Mouse (Mus musculus) embryonic facial prominence, embryonic 10.5 days (tissue): ENCODE data around the gene Zfp109. TPM values are rescaled to one million over a fixed set of nuclear protein-coding genes. Genes with fewer than 3 reads are reported as not detected.
"Not testable (repeated sequence)": the region's sequence is repeated elsewhere in the genome, so short reads cannot be mapped to it uniquely, and the experiment has no call there.

Experiments used
- DNase-seq: peaks from one replicate; pipeline ENCODE4 v3.0.0-alpha.2; 2017; ENCODE audit warnings: low spot score
- H3K27ac ChIP-seq: fragments of 300-500 bp; sonication (generic); replicated peaks from 2 replicates; pipeline ENCODE4 v1.5.1; 2016; ENCODE audit warnings: mild to moderate bottlenecking
- H3K27me3 ChIP-seq: fragments of 300-500 bp; sonication (generic); replicated peaks from 2 replicates; pipeline ENCODE4 v1.6.1; 2016; ENCODE audit warnings: low read depth, mild to moderate bottlenecking; ENCODE audit not compliant: poor library complexity, severe bottlenecking
- H3K36me3 ChIP-seq: fragments of 300-500 bp; sonication (generic); replicated peaks from 2 replicates; pipeline ENCODE4 v1.6.1; 2016; ENCODE audit warnings: mild to moderate bottlenecking, moderate library complexity
- H3K4me1 ChIP-seq: fragments of 300-500 bp; sonication (generic); 2 replicates; pipeline ENCODE4 v1.6.1; 2016
- H3K4me3 ChIP-seq: fragments of 300-500 bp; sonication (generic); 2 replicates; pipeline ENCODE4 v1.5.1; 2016; ENCODE audit warnings: mild to moderate bottlenecking, moderate library complexity
- H3K9me3 ChIP-seq: fragments of 300-500 bp; sonication (generic); 2 replicates; pipeline ENCODE4 v1.6.1; 2016; ENCODE audit warnings: mild to moderate bottlenecking
- WGBS: fragments of 180-500 bp; shearing (Covaris S2); methylation state at CpG from one replicate; pipeline ENCODE4 v1.1.7; 2016; 5-methylcytosine and 5-hydroxymethylcytosine counted together
- polyA plus RNA-seq: library from polyadenylated mRNA; unstranded; fragments of >200 nt; fragmentation: Nextera tagmentation; extraction: Ambion mirVana; gene quantifications from 2 replicates; pipeline ENCODE4 v1.2.1, GENCODE M21; 2016

Gene Zfp109
- polyA plus RNA-seq, result 5.7 and 6.7 TPM in 2 replicates

GRCm38 (mm10) chr7:24237040-24237791 lies at the start of gene Zfp109:
Zfp109 (minus strand) TSS chr7:24237560.
- peak within 1 kb of the TSS; percentile 88 for H3K27ac ChIP-seq
- 6% methylated on average over 28 of the region's 28 CpGs for WGBS
- H3K9me3 ChIP-seq, result no peaks in the 10 kb centered on the region
- H3K27me3 ChIP-seq, result no peaks in the 10 kb centered on the region
- peaks cover 24% of the 10 kb centered on the region for H3K36me3 ChIP-seq
- peak within 1 kb of the TSS; percentile 82 for H3K4me3 ChIP-seq
- H3K4me1 ChIP-seq, result peaks cover 11% of the 10 kb centered on the region
- DNase-seq, result peak; percentile 75

GRCm38 (mm10) chr7:24286916-24287315 lies 49.6 kb upstream of the Zfp109 start:
- Histone ChIP-seq H3K36me3 (peaks cover 48% of the 10 kb centered on the region), H3K27me3 (no peaks in the 10 kb centered on the region), H3K4me3 (no peak overlapping the region), H3K9me3 (peaks cover 12% of the 10 kb centered on the region; the same call in 1 of the 2 replicates), H3K4me1 (no peaks in the 10 kb centered on the region), H3K27ac (no peak overlapping the region)
- 72% methylated on average over 4 of the region's 4 CpGs for WGBS
- peak; percentile 5 for DNase-seq

GRCm38 (mm10) chr7:24286090-24286489 lies 48.7 kb upstream of the Zfp109 start:
- H3K27me3 ChIP-seq, result no peaks in the 10 kb centered on the region
- 46% methylated on average over 4 of the region's 4 CpGs for WGBS

GRCm38 (mm10) chr7:24280858-24281145 lies 43.4 kb upstream of the Zfp109 start:
- H3K27me3 ChIP-seq, result no peaks in the 10 kb centered on the region
- H3K9me3 ChIP-seq, result peaks cover 7% of the 10 kb centered on the region; the same call in 1 of the 2 replicates
- peaks cover 7% of the 10 kb centered on the region; the same call in 1 of the 2 replicates for H3K4me1 ChIP-seq
- 47% methylated on average over 4 of the region's 4 CpGs for WGBS
- DNase-seq, result no peak
- H3K36me3 ChIP-seq, result peaks cover 17% of the 10 kb centered on the region
- H3K27ac ChIP-seq, result no peak overlapping the region
- no peak overlapping the region for H3K4me3 ChIP-seq

More at GRCm38 (mm10) chr7:24286090-24286489, 48.7 kb upstream of the Zfp109 start:
- DNase-seq, result peak; percentile 5
- Histone ChIP-seq H3K4me3 (no peak overlapping the region), H3K9me3 (peaks cover 4% of the 10 kb centered on the region; the same call in 1 of the 2 replicates), H3K27ac (no peak overlapping the region), H3K36me3 (peaks cover 40% of the 10 kb centered on the region), H3K4me1 (no peaks in the 10 kb centered on the region)

GRCm38 (mm10) chr7:24280031-24280857 lies 42.9 kb upstream of the Zfp109 start:
- Histone ChIP-seq H3K36me3 (peaks cover 23% of the 10 kb centered on the region), H3K4me3 (no peak overlapping the region), H3K27me3 (no peaks in the 10 kb centered on the region), H3K4me1 (peaks cover 7% of the 10 kb centered on the region; the same call in 1 of the 2 replicates), H3K27ac (no peak overlapping the region), H3K9me3 (peaks cover 8% of the 10 kb centered on the region; the same call in 1 of the 2 replicates)
- 53% methylated on average over 10 of the region's 10 CpGs for WGBS
- no peak for DNase-seq

GRCm38 (mm10) chr7:24278771-24279170 lies 41.4 kb upstream of the Zfp109 start:
- not testable (repeated sequence) for H3K4me1 ChIP-seq, H3K27ac ChIP-seq, H3K4me3 ChIP-seq, H3K27me3 ChIP-seq, DNase-seq
- WGBS, result 83% methylated on average over 3 of the region's 3 CpGs
- Histone ChIP-seq H3K36me3 (peaks cover 38% of the 10 kb centered on the region), H3K9me3 (peaks cover 14% of the 10 kb centered on the region; the same call in 1 of the 2 replicates)

GRCm38 (mm10) chr7:24274456-24274855 lies 37.1 kb upstream of the Zfp109 start:
- Histone ChIP-seq H3K4me3 (no peak overlapping the region), H3K27ac (no peak overlapping the region), H3K27me3 (no peaks in the 10 kb centered on the region), H3K4me1 (peaks cover 5% of the 10 kb centered on the region), H3K36me3 (peaks cover 49% of the 10 kb centered on the region), H3K9me3 (peaks cover 14% of the 10 kb centered on the region; the same call in 1 of the 2 replicates)
- no peak for DNase-seq
- 92% methylated on average over 4 of the region's 4 CpGs for WGBS

- H3K36me3 ChIP-seq, result peaks cover 35% of the 10 kb centered on the region
- 96% methylated on average over 6 of the region's 6 CpGs for WGBS
- H3K4me1 ChIP-seq, result peaks cover 5% of the 10 kb centered on the region
- 0 out of 2 replicates have a peak overlapping the region, but pooled peaks have one; percentile 64 for H3K4me3 ChIP-seq
- H3K27me3 ChIP-seq, result no peaks in the 10 kb centered on the region
- no peak for DNase-seq
- no peak overlapping the region for H3K27ac ChIP-seq
- 0 out of 2 replicates have a peak, but pooled peaks cover 7% of the 10 kb centered on the region for H3K9me3 ChIP-seq
Measured at GRCm38 (mm10) chr7:24271191-24271590, 33.8 kb upstream of the Zfp109 start.

GRCm38 (mm10) chr7:24270288-24270672 lies 32.9 kb upstream of the Zfp109 start, which contains the start of gene Zfp93:
Zfp93 (plus strand) TSS chr7:24270420.
- no peaks in the 10 kb centered on the region for H3K27me3 ChIP-seq
- H3K27ac ChIP-seq, result peak within 1 kb of the TSS; percentile 86
- peaks cover 26% of the 10 kb centered on the region for H3K36me3 ChIP-seq
- H3K9me3 ChIP-seq, result 0 out of 2 replicates have a peak, but pooled peaks cover 7% of the 10 kb centered on the region
- under 1% methylated on average over 12 of the region's 12 CpGs for whole genome bisulfite sequencing
- peak within 1 kb of the TSS; percentile 64 for H3K4me3 ChIP-seq
- peak; percentile 87 for DNase-seq
- peaks cover 5% of the 10 kb centered on the region for H3K4me1 ChIP-seq

GRCm38 (mm10) chr7:24269667-24270287 lies 32.4 kb upstream of the Zfp109 start:
- 36% methylated on average over 7 of the region's 7 CpGs for WGBS
- DNase-seq, result no peak
- H3K4me1 ChIP-seq, result peaks cover 5% of the 10 kb centered on the region
- H3K27ac ChIP-seq, result peak overlapping the region; percentile 86
- peak overlapping the region; percentile 64 for H3K4me3 ChIP-seq
- peaks cover 21% of the 10 kb centered on the region for H3K36me3 ChIP-seq
- H3K27me3 ChIP-seq, result no peaks in the 10 kb centered on the region
- 0 out of 2 replicates have a peak, but pooled peaks cover 2% of the 10 kb centered on the region for H3K9me3 ChIP-seq

- Histone ChIP-seq H3K27me3 (no peaks in the 10 kb centered on the region), H3K36me3 (peaks cover 16% of the 10 kb centered on the region), H3K9me3 (no peaks in the 10 kb centered on the region), H3K4me3 (peak overlapping the region; percentile 64; the same call in 1 of the 2 replicates), H3K27ac (peak overlapping the region; percentile 86; the same call in 1 of the 2 replicates), H3K4me1 (peaks cover 5% of the 10 kb centered on the region)
- DNase-seq, result no peak
- WGBS, result 83% methylated on average over 3 of the region's 3 CpGs
Measured at GRCm38 (mm10) chr7:24269256-24269655, 31.9 kb upstream of the Zfp109 start.
